Mouse (Mus musculus) urinary bladder, postnatal 25 days (tissue): Measurements from ENCODE around the gene Olfr1442.
"Not testable (repeated sequence)": the region's sequence is repeated elsewhere in the genome, so short reads cannot be mapped to it uniquely, and the experiment has no call there.

ENCODE experiments used
- DNase-seq: peaks from one replicate; pipeline ENCODE4 v3.0.0; 2022; ENCODE audit warnings: low spot score

Olfr1442 gene

DNA sequence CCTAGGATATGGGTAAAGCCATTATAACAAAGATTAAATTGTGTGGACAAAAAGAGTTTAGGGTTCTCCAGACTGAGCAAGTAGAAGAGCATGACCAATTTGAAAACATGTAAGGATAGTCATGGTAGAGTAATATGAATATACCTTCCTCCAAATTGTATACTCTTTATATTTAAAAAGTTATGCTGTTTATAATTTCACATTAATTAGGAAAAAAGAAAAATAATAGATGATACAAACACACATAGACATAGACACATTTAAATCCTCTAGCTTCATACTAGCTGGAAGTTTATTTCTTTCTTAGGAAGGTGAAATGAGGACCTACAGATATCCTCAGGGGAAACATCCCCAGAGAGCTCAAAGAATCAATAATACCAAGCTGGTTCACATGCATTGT lies at the start of gene Olfr1442:
Gene Olfr1442 (plus strand): TSS at position 301 of the 400 bp plus-strand sequence.
- no peak for DNase-seq

DNA sequence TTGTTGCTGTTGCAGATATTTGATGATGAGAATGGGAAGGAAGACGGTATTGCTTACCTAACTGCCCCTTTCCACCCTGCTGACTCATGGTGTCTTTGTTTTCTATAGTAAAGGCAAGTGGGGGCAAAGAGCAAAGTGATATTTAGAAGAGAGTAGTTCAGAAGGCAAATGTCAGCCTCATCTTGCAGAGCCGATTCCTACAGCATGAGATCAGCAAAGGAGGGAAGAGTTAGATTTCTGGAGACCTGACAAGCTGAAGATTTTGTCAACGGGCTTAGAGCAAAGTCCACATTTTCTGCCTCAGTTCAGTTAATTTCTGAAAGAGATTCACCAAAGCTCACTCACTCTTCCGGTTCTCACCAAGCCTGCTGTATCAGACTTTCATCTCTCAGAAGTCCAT lies 37.1 kb upstream of the Olfr1442 start, which contains the start of gene Glyat:
Gene Glyat (plus strand): TSS at position 133 of the 400 bp plus-strand sequence.
- no peak for DNase-seq

DNA sequence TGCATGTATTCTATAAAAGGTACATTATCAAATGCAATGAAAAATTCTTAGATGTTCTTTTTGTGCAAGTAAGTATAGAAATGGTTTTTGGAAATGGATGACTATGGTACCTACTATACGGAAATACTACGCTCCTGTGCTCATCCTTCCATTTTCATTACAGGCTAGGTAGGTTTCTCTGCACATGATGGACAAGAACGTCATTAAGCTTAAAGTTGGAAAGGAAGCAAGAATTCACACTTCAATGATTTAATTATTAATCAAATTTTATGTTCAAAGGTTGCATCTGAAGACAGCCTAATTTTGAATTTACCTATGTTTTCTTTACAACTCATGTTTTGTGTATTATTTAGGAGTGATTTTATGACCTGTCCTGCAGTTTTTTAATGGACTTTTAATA lies 36.0 kb upstream of the Olfr1442 start:
- DNase-seq = no peak

DNA sequence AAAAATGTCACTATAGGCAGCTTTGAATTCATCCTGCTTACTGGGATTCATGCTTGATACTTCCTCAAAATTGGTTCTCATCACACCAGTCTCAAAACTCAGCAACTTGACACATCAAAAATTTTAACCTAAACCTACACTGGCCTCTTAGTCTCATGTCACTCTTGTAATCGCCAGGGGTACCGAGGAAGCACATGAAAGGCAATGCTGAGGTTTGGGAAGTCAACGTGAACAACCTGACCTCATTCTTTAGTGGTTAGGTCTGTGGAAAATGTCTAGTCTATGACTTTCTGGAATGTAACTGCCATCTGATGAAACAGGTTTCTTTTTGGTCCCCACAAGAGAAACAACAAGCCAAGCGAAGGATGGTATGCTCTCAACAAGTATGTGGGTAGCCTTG lies 35.3 kb upstream of the Olfr1442 start:
- DNase-seq = no peak

DNA sequence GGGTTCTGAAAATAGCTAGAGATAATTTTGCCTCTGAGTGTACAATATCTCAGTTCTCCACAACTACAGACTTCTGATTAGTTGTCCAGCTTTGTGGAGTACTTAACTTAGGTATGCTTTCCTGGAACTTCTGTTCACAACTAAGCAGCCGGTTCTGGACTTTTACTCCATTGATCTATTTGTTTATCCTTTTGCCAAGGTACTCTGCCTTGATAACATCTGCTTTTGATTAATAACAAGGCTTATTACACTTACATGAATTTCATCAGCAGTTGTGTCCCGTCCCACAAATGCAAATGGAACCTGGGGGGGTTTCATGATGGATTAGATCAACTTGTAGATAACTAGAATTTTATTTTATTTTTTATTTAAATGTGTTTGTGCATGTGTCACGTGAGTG lies 33.4 kb upstream of the Olfr1442 start:
- no peak for DNase-seq

DNA sequence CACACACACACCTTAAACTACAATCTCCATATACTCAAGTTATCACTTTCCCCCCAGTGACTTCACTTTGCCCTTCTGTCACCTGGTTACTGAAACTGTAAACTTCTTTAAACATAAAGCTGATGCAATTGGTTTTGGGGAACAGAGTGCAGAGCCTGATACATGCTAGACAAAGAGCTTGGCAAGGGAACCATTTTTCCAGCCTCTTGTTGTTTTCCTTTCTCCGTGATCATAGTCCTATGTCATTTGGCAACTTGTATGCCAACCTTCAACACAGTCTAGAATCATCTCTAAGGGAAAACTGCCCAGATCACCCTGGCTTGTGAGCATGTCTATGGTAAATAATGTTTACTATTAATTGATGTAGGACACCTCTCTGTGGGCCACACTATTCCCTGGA lies 32.2 kb upstream of the Olfr1442 start:
- DNase-seq = no peak

DNA sequence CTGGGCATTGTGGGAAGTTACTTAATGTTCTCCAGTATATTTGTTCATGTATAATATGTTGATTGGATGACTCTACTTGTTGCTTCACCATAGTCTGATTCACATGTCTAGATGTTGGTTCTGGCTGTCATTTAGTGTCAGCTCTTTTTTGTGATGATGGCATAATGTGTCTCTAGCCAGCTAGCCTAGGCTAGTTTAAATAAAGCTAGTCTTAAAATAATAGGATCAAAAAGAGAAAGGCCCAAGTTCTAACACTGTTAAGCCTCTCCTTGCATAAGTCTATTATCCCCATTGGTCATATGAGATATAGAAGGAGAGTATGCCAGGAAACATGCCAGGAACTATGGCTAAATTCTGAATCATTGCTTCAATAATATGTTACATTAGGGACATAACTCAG lies 20.7 kb upstream of the Olfr1442 start:
- DNase-seq = no peak

DNA sequence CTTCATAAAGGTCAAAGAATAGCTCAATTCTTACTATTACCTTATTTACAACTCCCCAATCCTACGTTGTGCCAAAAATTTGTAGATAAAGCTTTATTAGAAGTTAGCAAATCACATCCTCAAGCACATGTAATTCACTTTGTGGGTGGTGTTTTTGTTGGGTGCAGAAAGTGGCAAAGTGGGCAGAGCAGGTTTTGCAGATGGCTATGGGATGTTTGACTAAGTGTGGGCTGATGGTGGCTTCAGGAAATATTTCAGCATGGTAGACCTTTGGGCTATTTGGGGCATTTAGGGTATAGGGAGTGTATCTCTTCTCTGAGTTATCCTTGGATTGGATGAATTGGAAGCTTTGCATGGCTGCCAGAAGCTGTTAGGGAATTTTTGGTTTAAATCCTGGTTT lies 4.1 kb upstream of the Olfr1442 start:
- no peak for DNase-seq

DNA sequence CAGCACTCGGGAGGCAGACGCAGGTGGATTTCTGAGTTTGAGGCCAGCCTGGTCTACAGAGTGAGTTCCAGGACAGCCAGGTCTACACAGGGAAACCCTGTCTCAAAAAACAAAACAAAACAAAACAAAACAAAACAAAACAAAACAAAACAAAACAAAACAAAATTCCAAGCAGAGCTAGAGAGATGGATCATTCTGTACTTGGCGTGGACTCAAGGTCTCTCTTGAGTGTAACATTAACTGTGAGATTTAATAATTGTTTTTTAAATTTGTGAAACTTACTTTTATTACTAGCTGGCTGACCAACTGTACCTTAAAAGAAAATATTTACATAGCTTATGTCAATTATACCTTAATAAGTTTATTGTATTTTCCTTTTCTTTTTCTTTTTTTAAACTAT lies 1.6 kb upstream of the Olfr1442 start:
- DNase-seq = not testable (repeated sequence)

DNA sequence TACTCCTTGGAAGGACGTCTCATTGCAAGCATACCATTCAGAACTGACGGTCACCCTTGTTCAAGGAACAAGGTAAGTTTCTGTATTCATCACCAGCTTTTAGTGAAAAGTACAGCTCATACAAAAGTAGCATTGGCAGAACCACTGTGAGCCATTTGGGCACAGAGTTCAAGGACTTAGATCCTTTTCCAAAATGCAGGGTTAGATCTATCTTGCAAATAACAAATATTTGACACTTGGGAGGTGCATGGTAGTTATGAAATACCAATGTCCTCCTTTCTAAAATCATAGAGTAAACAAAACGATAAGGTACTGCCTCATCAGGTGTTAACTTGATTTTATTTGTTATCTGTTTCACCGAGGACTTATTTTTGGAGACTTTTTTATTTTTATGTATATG lies 812 bp downstream of the Olfr1442 start:
- DNase-seq = no peak

DNA sequence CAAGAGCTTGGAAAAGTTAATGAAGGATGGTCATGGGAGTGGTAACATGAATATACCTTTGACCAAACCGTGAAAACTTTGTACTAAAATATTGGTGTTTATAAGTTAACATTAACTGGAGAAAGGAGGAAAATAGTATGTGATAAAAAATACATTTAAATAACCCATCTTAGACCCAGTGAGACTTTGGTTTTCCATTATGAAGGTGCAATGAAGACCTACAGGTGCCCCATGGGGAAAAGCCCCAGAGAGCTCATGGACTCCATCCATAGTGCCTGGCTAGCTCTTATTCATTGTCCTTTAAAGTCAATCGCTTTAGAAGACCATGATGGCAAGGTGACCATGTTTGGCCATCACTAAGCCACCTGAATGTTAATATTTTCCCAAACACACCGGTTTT lies 7.6 kb downstream of the Olfr1442 start, which contains the start of gene Olfr1443:
Gene Olfr1443 (plus strand): TSS at position 301 of the 400 bp plus-strand sequence.
- DNase-seq = no peak

DNA sequence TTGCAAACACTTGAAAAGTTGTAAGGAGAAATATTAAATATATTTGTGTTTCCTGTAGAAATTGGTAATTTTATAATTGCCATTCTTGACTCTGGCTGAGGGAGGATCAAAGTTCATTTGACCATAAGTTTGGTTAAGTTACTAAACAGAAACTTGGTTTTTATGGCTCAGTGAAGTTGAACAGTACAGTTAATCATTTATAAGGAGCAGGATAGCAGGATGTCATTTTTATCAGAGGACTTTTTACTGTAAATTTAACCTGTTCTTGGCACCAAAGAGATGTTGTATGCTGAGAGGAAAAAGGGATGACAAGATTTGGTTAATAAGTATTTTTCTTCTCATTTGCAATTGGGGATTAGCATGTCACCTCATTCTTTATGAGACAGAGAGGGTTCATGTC lies 14.4 kb downstream of the Olfr1442 start:
- DNase-seq = no peak

DNA sequence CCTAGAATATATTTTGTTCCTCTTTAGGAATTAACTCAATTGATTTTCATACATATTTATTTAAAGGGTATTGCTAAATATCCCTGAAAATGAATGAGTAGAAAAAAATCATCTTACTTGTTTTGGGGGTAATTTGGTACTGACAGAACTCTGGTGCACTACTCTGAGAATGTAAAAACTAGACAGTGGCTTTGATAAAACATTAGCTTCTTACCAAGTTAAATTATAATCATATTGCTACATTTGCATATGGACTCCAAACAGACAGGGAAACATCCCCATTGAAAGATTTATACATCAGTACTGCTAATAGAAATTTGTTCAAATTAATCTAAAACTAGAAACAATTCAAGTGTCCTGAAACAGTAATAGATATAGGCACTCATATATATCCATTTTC lies 15.0 kb downstream of the Olfr1442 start:
- no peak for DNase-seq

DNA sequence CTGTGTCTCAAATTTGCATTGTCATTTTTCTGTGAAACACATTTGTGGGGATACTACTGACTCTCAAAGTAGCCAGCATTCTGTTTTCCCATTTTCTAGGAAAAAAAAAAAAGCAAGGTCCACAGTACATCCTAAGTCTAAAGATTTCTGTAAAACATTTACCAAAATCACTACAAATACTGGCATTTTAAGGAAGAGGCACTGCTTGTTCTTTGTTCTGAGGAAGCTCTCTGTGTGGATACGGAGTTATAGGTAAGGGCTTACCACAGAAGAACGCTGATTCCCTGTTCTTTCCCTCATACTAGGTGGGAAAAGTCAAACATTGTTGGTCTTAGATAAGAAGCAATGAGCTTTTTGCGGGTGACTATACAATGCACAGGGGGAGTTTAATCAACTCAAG lies 25.4 kb downstream of the Olfr1442 start, which contains the start of gene Keg1:
Gene Keg1 (plus strand): TSS at position 197 of the 400 bp plus-strand sequence.
- no peak for DNase-seq

DNA sequence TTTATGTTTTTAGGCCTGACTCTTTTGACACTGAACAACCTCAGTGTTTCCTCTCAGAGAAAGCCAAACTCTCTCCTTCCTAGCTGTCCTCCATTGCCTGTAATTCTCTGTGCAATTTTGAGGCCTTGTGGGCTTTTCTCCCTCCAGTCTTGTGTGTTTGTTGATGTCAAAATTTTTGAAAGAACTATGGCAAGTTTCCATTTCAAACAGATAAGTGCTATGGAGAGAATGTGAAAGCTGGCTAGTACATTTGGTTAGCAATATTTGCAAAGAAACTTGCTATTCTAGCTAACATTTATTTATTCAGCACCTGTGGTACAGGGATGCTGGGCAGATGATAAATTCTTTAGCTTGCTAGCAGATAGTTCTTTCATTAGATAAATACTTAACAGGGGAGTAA lies 26.0 kb downstream of the Olfr1442 start:
- no peak for DNase-seq

DNA sequence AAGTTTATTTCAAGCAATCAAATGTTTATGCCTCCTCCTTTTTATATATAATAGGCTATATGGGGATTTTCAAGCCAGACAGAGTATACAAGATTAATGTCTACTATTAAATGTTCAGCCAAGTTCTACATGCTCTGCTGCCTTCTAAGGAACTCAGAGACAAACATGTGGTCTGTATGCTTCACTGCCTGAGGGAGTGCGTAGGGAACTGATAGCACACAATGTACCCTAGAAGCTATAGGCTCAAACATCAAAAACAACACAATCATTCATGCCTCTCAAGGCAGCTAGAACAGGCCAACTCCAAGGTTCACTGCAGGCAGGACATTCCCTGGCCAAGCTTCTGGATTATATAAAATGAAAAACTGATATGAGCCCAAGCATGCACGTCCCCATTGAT lies 38.2 kb downstream of the Olfr1442 start:
- DNase-seq = no peak

DNA sequence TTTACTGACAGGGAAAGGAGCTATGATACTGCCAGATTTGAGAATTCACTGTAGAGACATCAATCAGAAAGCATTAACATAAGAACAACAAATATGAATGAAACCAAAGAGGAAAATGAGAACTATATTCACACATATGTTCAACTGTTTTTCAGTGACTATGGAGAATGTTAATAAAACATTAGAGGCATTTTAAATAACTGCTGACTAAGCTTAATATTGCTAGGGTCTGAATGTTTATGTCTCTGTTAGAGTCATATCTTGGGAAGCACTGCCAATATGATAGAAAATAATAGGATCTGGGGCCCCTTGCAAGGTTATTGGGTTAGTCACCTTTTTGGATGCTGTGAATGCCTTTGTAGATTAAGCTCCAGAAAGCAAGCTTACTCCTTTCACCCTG lies 38.7 kb downstream of the Olfr1442 start:
- no peak for DNase-seq

DNA sequence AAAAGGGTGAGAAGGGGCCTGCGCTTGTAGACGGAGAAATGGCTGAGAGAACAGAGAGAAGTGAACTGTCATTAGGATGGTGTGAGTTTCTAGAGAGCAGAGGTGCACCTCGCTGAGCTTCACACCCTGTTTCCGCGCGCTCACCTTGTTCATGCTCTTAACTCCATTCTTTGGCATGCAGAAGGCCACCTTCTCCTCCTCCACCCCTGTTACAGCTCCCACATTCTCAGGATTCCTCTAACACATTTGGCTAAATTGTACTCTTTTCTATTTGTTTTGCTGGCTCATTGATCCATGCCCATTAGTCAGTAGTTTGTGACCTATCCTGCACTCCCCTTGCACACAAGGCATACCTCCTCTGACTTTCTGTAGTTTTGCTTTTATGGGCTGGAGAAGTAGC lies 49.0 kb downstream of the Olfr1442 start:
- no peak for DNase-seq

DNA sequence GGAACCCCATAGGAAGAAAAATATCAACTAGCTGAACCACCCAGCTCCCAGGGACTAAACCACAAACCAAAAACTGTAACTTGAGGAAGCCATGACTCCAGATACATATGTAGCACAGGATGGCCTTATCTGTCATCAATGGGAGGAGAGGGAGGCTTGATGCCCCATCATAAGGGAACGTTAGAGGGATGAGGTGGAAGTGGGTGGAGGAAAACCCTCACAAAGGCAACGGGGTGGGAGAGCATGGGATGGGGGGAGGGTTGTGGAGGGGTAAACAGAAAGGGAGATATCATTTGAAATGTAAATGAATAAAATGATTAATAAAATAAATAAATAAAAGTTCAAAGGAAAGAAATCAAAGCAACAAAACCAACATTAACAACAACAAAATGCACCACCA lies 50.2 kb downstream of the Olfr1442 start:
- no peak for DNase-seq

DNA sequence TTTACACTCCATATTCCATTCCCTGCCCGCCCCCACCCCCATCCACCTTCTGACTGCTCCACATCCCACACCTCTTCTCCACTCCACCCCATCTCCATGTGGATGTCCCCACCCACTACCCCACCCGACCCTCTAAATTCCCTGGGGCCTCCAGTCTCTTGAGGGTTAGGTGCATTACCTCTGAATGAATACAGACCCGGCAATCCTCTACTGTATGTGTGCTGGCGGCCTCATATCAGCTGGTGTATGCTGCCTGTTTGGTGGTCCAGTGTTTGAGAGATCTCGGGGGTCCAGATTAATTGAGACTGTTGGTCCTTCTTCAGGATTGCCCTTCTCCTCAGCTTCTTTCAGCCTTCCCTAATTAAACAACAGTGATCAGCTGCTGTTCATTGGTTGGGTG lies 50.7 kb downstream of the Olfr1442 start:
- DNase-seq = not testable (repeated sequence)

DNA sequence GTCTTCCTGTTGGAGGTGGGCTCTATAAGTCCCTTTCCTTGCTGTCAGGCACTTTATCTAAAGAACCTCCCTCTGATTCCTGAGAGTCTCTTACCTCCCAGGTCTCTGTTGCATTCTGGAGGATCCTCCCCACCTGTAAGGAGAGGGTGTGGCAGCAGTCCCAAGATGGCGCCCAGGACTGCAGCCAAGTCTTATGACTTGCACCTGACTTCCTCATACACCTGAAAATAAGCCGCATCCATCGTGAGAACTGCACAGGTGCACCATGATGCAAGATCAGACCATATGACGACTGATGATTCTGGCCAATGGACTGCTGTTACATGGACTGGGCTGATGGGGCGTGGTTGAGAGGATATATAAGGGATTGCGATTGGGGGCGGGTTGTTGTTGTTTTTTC lies 51.4 kb downstream of the Olfr1442 start:
- not testable (repeated sequence) for DNase-seq

DNA sequence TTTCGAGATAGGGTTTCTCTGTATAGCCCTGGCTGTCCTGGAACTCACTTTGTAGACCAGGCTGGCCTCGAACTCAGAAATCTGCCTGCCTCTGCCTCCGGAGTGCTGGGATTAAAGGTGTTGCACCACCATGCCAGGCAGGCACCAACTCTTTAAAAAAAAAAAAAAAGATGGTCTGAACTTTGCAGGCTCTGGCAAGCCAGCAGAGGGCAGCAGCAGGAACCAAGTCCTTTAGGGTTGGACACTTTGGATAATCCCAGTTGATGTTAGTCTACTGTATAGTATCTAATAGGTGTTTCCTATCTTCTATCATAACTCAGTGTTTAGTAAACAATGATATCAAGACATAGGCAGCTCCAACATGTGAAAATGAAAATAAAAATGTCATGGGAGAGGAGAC lies 52.1 kb downstream of the Olfr1442 start:
- DNase-seq = peak; percentile 26

DNA sequence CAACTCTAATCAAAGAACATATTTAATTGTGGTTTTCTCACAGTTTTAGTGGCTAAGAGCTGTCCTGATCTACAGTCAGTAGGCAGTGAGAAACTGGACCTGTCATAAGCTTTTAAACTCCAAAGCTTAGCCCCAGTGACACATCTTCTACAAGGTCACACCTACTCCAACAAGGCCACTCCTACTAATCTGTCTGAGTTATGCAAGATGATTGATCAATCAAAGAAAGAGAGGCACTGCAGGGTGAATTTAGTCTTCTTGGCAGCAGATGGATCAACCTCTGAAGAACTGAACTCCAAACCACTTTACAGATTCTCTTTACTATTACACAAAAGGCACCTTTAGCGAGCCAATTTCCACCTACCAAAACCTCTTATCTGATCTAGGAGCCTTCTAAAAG lies 55.6 kb downstream of the Olfr1442 start:
- no peak for DNase-seq
